Mouse (Mus musculus) thymus, postnatal 25 days (tissue): ENCODE measurements around the gene 1600014C23Rik.

Experiments
- DNase-seq: peaks from one replicate; pipeline ENCODE4 v3.0.0; 2022

1600014C23Rik gene

DNA sequence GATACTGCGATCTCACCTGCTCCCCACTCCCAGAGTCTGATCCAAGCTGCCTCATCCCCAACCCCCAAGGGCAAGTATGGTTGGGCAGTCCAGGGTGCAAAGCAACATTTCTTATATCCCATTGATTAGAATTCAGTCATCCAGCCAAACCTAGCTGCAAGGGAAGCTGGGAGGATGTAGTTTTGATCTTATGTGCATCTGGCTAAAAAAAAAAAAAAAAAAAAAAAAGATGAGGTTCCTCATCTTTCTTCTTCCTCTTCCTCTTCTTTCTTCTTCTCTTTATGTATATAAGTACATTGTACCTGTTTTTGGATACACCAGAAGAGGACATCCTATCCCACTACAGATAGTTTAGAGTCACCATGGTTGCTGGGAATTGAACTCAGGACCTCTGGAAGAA is 17.7 kb upstream of the 1600014C23Rik start:
- DNase-seq: no peak

DNA sequence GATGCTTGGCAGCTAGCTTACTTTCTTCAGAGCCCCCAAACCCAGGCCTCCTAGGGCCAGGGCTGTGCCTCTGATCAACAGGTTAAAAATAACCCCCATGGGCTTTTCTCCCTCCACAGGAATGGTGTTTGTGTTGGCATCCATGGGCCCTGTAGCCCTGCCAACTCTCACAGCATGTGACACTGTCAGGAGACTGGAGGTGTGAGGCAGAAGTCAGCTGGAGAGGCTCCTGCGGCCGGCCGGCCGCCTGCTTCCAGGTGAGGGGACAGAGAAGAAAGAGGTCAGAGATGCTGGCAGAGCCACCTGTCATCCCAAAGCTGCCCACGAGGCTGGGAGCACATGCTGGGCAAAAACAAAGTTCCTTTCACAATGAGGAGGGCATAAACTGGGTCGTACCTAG is 15.5 kb upstream of the 1600014C23Rik start:
- no peak for DNase-seq

DNA sequence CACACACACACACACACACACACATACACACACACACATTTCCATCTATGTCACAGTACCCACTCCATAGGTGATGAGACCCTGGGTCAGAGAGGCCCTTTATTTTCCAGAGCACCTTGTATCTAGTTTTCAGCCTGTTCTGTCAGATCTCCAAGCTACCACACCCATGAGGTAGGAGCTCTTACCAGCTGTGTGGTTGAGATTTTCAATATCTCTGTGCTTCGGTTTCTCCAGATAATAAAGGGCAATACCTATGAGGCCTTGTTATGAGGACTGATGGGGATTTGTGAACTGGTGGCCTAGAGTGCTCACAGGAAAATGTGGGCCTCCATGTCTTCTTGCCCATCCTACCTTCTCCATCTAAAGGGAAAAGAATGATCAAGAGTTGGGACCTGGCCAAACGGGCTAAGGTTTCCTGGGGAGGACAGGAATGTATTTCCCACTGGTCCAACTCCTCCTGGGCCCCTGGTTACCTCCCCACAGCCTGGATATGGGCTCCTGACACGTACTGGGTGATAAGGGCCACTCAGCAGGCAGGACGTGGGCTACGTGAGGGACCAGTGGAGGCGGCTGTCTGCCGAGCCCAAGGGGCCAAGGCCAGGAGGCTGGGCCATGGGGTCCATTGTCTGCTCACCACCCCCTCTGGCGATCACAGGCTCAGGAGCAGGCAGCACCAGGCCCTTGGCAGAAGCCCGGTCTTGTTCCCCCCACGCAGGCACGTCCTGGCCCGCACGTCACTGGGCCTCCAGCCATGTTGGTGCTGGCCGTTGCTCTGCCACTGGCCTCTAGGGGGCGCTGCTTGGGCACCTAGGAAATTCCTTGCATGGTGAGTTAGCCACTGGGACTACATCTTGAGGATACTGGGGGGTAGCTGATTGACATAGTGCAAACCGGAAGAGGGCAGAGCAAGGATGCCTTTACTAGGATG is 14.5 kb upstream of the 1600014C23Rik start:
- DNase-seq: peak; percentile 15

DNA sequence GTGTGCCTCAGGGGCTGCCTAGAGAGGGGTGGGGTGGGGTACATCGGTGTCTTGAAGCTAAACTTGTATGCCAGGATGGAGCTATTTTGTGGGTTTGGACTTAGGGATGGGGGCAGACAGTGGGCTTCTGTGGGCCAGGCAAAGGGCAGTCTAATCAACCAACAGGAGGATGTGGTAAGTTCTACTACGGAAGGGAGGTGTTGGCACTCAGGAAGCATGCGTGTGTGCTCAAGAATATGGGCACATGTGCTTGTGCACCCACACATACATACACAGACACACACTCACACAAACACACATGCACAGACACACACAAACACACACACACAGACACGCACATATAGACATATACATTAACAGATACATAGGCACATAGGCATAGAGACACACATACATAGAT is 13.6 kb upstream of the 1600014C23Rik start:
- no peak for DNase-seq

DNA sequence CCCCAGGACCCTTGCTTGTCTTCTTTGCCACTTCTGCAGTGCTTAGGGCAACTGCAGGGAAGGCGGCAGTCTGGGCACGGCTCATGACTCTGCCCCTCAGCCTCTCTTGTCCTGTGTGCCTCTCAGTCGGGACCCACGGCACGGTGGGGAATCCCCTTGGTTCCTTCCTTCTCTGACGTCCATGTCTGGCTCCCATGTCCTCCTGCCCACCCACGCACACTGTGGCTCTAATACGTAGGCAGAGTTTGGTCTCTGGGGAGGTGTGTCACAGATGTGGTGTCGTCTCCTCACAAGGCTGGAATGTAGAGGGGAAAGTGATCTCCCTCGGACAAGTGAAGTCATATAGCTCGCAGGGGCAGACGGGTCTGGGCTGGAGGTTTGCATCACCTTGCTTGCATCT is 13.1 kb upstream of the 1600014C23Rik start:
- DNase-seq: no peak

DNA sequence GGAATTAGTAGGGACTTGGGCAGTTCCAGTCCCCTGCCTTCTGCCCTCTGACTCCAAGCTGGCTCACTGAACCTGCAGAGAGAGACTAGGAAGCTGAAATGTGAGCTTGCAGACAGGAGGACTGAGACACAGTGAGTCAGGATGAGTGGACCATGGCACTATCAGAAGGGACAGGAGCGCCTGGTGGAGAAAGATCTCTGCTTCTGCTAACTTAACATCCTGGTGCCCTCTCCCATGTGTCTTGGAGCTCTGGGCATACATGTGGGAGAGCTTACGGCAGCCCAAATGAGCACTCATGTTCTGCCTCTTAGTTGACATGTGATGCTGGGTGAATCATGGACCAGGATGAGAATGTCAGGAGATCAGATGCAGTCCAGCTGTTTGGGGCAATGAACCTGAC is 12.0 kb upstream of the 1600014C23Rik start:
- DNase-seq: no peak

DNA sequence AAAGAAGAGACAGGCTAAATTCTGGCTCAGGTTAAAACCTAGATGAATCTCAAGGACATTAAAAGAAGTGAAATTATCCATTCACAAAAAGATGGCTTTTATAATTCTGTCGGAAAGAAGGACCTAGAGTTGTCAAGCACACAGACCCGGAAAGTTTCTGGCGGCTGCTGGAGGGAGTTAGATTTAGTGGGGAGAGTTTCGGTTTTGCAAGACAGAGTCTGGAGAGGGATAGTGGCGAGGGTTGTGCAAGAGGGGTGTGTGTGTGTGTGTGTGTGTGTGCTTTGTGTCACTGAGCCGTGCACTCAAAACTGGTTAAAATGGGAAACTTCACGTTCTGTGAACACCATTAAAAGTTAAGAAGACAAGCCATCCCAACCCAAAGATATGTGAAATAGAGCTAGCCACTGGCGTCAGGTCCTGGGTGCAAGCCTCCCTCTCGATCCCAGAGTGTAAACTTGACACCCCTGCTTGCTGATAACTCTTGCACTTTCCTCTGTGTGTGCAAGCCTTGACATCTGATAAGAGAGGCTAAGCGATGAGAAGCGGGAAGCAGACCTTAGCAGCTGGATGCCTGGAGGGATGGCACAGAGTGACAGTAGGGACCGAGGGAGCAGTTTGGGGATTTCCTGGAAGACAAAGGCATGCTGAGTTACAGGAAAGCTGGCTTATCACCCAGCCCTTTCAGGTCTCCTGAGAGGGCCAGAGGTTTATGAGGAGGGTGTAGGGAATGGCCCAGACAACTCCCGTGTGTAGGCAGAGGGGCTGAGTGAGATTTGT is 8.9 kb upstream of the 1600014C23Rik start:
- no peak for DNase-seq

DNA sequence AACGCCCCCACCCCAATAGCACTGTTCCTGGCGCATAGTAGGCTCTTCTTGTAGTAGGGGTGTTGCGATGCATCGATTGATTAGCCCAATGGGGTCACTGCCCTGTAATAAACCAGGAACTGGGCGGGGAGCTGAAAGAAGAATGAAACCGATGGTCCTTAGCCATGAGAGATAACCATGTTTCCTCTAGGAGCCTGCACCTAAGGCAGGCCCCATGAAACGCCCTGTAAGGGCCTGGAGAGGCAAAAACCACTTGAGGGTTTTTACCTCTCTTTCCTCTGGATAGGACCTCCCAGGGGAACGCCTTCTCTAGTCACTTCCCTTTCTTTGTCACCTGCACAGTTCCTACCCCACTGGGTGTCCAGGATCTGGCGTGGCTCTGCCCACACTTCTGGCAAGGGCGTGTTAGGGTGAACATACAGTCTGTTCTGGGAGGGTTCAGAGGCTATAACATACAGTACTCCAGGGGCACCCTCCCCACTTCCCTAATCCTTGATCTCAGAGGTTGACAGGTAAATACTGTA is 3.5 kb upstream of the 1600014C23Rik start:
- no peak for DNase-seq

DNA sequence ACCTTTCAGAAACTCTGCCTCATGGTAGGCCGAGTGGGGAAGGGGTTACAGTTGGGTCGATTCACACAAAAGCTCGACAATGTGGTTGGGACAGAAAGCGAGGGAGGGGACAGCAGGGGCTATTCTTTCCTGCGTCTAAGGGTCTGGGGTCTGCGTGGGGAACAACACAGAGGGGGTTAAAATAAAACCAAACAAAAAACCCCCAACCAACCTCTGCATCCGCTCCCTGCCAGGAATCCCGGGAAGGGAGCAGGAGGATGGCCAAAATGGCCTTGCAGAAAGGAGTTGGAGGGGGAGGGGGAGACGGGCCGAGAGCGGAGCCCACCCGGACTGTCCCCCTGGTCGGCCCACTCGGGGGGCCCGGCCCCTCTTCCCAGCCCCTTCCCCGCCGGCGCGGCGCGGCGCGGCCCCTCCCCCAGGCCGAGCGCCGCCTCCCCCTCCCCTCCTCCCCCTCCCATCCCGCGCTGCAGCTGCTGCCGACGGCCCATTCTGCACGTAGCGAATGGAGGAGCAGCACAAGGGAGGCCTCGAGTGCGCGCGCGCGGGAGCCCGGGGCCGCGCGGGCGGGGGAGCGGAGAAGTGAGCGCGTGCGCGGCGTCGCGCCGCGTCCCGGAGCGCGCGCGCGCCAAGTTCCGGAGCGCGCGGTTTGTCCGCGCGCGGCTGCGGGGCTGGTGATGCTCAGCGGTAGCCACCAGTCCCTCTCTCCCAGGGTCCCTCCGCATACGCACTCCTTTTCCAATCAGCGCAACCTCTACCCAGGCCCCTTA is 2.9 kb upstream of the 1600014C23Rik start:
- peak; percentile 89 for DNase-seq

DNA sequence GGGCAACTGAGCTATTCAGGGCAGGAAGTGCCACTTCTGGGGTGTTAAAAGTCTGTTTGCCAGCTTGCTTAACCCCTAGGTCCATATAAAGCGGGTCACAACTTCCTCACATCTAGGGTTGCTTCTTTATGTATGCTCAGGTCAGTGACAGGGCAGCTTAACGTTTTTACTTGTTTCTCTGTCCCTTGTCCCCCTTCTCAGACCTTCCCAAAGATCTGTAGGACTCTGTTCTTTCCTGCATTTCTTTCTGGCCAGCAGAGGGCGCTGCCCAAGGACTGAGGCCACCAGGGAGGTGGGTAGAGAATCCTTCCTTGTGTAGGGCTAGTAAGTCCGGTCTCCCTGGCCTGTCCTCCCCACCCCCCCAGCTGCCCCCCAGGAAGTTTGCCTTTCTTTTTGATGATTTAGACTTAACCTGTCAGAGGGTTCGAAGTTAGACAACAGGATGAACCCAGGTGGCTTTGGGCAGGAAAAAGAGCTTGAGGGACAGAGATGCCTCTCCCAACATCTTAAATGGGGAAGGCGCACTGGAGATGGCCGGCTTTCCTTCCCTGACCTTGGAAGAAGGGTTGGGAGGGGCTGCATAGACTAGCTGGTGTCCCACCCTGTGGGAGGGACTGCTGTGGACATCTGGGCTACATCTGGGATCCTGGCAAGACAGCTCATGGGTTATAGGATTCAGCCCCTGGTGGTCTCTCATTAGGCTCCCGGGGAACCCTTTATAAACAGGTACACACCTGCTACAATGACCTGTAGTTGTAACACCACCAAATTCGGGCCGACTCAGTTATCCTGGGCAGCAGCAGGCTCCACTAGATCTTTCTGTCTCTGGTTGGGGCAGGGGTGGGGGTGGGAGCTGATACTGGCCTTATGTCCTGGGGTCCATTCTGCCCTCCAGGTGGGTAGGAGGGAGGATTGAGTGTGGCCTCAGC is 2.0 kb upstream of the 1600014C23Rik start:
- DNase-seq: peak; percentile 83

DNA sequence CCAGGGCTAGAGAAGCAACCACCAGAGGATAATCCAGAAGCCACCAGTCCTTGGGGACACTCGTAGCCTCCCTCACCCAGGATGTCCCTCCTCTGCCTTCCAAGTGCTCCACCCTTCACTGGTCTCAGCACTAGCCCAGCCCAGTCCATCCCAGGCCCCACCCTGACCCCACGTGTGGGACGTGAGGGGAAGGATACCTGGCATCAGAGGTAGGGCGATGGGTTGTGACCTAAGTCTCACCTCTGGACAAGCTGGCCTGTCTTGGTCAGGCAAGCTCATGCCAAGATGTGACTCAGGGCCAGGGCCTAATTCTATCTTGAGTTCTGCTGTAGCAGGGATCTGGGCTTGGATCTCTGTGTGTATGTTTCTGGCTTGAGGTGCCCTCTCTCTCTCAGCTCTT is 1.2 kb upstream of the 1600014C23Rik start:
- DNase-seq: no peak

DNA sequence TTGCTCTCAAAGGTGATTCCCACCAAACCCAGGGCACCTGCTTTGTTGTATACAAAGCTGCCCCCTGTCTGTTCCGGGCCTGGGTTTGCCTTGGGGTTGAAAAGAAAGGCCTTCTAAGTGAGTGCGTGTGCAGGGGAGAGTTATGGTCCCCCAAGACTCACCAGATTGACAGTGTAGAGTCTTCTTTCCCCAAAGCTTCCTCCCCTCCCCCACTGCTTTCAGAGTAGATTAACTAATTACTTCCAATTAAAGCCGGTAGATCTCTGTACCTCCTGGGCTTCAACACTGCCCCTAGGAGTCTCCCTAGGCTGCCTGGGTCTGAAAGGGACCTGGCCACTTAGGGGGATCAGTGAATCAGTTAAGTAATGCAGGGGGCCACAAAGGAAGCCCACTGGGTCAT is 689 bp upstream of the 1600014C23Rik start:
- DNase-seq: no peak

DNA sequence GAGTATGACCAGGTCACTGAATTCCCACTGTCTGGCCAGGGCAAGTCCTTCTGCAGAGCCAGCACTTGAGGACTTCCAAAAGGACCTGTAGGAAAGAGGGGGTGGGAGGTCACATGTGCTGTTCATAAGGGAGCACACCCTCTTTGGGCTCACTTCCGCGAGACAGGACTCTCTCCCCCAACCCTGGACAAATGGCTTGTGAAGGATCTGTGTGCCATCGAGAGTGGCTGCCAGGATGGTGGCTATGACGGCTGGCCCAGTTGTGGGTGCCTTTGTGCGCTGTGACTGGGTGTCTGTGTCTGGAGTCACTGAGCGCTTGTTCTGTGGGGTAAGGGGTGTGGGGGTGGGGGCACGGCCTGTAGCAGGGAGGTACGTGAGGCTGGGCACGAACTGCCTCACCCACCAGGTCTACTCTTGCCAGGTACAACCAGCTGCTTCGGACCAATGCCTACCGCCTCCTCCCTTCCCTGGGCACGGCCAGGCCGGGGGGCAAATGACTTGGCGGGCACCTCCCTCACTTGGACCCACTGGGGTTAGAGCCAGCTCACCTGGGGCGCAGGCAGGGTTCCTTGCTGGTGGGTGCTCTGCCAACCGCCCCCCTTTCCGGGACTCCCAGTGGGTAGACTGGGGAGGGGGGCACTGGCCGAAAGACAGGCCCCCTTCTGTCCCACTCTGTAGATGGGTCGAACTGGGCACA is 458 bp downstream of the 1600014C23Rik start:
- DNase-seq: no peak

DNA sequence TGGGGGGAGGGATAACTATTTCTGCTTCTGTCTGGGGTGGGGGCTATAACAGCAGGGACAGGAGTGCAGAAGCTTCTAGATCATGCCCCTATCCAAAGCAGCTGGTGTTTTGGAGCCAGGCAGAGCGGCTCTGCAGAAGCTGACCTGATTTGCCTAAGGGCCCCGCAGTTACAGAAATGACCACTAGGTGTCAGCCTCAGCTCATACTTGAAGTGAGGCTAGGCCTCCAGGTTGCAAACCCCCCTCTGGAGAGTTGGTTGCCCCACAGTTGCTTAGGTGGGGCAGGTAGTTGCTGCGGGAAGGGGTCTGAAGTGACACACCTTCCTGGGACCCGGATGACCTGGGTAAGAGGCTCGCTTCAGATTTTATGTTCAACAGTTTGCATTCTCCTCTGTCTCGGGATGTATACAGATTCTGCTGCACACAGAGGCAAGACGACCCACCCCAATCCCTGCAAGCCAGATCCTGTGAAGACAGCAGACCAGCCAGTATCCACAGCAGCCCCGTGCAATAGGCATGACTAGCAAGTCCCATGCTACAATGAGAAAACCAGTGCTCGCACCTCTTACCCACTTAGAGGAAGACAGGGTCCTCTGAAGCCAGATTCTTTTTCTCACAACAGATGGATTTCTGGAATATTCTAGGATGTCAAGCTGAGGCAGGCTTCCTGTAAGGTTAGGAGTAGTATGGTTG is 2.3 kb downstream of the 1600014C23Rik start:
- DNase-seq: peak; percentile 87

DNA sequence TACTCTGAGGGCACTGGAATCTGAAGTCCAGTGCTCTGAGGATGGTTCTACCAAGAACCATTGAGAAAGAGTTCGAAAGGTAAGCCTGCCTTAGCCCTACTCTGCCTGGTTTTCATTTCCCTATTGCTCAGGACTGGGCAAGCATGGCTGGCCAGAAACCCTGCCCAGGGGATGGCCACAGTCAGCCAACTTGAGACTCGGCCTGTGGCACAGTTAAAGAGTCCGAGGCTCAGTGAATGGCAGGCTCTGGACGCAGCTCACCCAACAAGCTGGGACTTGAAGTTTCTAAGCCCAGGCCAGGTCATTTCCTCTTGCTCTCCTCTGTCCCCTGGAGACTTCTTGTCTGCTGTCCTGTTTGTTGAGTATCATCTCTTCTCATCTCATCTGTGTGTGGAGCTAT is 2.9 kb downstream of the 1600014C23Rik start:
- no peak for DNase-seq

DNA sequence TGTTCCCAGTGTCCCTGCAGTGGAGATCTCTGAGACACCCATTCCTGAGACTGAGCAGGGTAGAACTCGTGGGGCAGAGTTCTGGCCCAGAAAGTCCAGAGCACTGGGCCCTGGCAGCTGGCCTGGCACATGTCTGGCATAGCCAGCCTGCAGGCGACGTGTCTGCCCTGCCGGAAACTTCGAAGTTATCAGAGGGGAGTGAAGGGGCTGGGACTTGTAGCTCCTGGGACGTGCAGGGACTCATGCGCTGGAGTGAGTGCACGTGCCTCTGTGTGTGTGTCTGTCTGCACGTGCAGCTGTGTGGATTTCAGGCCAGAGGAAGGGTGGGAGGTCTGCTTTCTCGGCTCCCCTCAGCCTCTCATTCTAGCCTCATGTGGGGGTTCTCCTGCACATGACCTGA is 4.3 kb downstream of the 1600014C23Rik start:
- no peak for DNase-seq

DNA sequence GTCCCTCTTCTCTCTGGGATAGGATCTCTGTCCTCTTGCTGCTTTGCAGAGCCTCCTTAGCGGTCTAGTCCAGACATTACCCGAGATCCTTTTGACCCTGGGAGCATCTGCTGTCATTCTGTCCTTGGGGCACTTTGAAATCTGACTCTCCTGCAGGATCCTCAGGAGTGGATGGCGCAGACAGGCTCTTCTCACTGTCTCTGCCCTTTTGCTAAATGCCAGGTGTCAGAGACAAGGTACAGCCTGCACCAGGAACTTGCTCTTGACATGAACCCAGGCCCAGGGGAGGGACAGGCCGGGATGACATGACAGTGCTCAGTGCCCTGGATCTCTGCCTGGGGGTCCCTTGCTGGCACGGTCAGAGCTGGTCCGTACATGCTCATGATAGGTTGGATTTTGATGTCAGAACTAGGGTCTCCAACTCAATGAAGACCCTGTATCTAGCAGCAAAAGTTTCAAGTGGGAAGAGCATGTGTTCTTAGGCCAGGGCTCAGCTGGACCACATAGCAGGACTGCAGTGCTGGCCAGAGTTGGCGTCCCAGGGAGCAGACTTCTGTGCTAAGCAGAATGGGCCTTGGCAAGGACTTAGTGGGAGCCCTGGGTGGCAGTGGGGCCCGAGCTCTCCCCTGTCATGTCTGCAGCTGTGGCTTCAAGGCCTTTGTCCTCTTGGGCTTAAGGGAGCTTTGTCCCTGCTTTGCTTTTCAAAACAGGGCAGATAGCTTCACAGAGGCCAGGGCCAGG is 5.5 kb downstream of the 1600014C23Rik start:
- no peak for DNase-seq

DNA sequence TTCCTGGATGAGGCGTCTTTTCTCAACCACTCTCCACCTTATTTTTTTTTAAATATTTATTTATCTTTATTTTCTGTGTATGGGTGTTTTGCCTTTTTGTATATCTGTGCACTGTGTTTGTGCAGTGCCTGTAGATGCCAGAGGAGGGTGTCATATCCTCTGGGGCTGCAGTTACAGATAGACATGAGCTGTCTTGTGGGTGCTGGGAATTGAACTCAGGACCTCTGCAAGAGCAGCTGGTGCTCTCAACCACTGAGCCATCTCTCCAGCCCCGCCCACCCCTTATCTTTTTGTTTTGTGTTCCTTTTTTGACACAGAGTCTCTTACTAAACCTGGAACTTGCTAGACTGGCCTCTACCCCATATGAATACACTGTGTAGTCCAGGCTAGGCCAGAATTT is 6.2 kb downstream of the 1600014C23Rik start:
- DNase-seq: no peak

DNA sequence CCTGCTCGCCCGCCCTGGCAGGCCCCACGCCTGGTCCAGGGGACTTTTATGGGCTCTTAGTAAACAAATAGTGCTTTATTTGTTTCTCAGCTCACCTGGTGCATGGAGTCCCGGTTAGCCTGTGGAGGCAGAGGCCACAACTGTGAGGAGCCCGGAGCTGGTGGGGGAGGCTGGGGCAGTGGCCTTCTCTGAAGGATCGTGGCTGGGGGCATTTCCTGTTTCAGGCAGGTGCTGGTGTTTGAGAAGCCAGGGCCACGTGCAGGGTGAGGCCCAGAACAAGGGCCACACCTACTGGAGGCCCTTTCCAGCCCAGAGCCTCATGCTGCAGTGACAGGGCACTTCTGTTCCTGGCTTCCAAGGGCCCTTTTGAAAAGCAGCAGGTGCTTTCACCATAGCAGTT is 7.4 kb downstream of the 1600014C23Rik start:
- DNase-seq: peak; percentile 14

DNA sequence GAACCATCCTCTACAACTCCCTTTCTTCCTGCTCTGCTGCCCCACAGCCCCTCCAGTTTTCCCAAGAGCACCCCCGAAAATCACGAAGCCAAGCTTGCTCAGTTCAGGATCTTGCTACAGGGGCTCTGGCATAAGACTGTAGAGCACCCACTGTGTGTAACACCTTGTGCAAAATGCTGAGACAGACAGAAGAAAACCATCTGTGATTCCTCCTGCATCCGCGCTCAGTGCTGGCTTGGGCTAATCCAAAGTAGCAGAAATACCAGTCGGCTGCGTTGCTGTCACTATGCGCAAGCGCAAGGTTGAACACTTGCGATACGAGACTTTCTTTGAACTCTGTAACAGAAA is 9.1 kb downstream of the 1600014C23Rik start:
- DNase-seq: no peak
